Mouse (Mus musculus): Measurements from ENCODE around the gene E130114P18Rik. TPM values are rescaled to one million over a fixed set of nuclear protein-coding genes. Genes with fewer than 3 reads are reported as not detected.

Gene E130114P18Rik
- 19.7 and 31.1 TPM in 2 replicates for polyA plus RNA-seq (2012; rRNA removed)

DNA sequence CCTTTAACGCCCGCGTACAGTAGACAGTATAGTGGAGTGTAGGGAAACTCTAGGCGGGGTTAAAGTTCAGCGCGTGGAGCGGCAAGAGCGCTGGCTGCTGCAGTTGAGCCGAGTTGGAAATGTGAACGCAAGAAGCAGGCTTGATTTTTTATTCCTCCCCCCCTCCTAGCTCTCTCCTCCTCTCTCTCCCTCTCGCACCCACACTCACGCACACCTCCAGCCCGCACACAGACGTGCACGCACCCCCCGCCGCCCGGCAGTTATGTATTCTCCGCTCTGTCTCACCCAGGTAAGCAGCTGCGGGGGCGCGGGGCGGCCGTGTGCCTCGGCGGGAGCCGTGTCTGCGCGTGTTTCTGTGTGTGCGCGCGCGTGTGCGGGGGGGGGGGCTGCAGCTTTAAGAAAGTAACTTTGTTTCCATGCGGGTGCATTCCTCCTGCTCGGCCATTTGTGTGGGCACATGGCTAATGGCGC lies at the start of gene E130114P18Rik:
E130114P18Rik (minus strand) TSS at position 373 of the 471 bp plus-strand sequence.
- TF ChIP-seq POLR2A (IDR thresholded peaks at IDR 0.05; ENCODE audit: borderline replicate concordance, extremely low read depth, insufficient read depth, insufficient read length, poor library complexity, severe bottlenecking) = peak; percentile 49; the same call in 1 of the 2 replicates
- no peak for TF ChIP-seq CTCF (IDR thresholded peaks at IDR 0.05; ENCODE audit: borderline replicate concordance, extremely low read depth, insufficient read depth, insufficient read length)
- peak; percentile 92 for DNase-seq (ENCODE audit: low read depth)

DNA sequence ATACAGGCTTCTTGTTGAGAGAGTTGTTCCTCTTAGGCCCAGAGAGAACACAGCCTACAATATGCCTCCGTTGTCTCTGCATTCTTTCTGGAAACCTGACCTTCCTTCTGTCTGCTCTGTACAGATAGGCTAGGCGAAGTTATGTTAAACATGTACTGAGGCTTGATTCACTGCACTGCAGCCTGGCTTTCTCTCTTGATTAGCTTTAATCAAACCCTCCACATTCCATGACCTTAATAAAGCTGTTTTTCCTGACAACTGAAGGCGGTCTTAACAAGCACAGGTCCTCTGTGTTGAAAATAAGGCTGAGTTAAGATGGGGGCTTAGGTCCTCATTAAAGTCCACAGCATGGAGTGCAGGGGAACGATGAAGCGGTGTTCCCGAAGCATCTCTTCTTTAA lies 49.2 kb upstream of the E130114P18Rik start:
- no peak for TF ChIP-seq CTCF (IDR thresholded peaks at IDR 0.05; ENCODE audit: borderline replicate concordance, extremely low read depth, insufficient read depth, insufficient read length)
- TF ChIP-seq POLR2A (IDR thresholded peaks at IDR 0.05; ENCODE audit: borderline replicate concordance, extremely low read depth, insufficient read depth, insufficient read length, poor library complexity, severe bottlenecking) = no peak
- DNase-seq (ENCODE audit: low read depth) = peak; percentile 67

DNA sequence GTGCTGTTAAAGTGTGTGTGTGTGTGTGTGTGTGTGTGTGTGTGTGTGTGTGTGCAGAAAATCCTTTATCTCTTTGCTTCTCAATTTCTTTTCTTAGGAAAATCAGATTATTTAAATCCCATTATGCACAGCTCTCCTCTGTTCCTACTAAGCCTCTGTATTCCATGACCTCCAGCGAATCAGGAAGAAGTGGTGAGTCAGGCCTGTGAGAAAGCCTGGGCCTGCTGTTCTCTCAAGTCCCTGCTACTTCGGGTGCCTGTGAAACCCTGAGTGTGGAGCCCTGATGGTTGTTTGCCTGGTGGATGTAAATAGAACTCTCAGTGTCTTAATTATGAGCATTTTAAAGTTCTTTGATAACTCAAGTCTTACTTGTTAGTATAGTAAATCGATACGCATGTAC lies 48.0 kb upstream of the E130114P18Rik start:
- peak; percentile 78 for DNase-seq (ENCODE audit: low read depth)
- no peak for TF ChIP-seq CTCF (IDR thresholded peaks at IDR 0.05; ENCODE audit: borderline replicate concordance, extremely low read depth, insufficient read depth, insufficient read length)
- TF ChIP-seq POLR2A (IDR thresholded peaks at IDR 0.05; ENCODE audit: borderline replicate concordance, extremely low read depth, insufficient read depth, insufficient read length, poor library complexity, severe bottlenecking) = no peak

- TF ChIP-seq CTCF (IDR thresholded peaks at IDR 0.05; ENCODE audit: borderline replicate concordance, extremely low read depth, insufficient read depth, insufficient read length) (no peak), POLR2A (IDR thresholded peaks at IDR 0.05; ENCODE audit: borderline replicate concordance, extremely low read depth, insufficient read depth, insufficient read length, poor library complexity, severe bottlenecking) (no peak)
- DNase-seq (ENCODE audit: low read depth) = no peak
These were observed 47.6 kb upstream of the E130114P18Rik start for GRCm38 (mm10) chr4:97825432-97825831.

GRCm38 (mm10) chr4:97824451-97824850 lies 46.6 kb upstream of the E130114P18Rik start:
- DNase-seq (ENCODE audit: low read depth) = peak; percentile 77
- TF ChIP-seq POLR2A (IDR thresholded peaks at IDR 0.05; ENCODE audit: borderline replicate concordance, extremely low read depth, insufficient read depth, insufficient read length, poor library complexity, severe bottlenecking) (no peak), CTCF (IDR thresholded peaks at IDR 0.05; ENCODE audit: borderline replicate concordance, extremely low read depth, insufficient read depth, insufficient read length) (no peak)

- no peak for DNase-seq (ENCODE audit: low read depth)
- TF ChIP-seq POLR2A (IDR thresholded peaks at IDR 0.05; ENCODE audit: borderline replicate concordance, extremely low read depth, insufficient read depth, insufficient read length, poor library complexity, severe bottlenecking) = no peak
- no peak for TF ChIP-seq CTCF (IDR thresholded peaks at IDR 0.05; ENCODE audit: borderline replicate concordance, extremely low read depth, insufficient read depth, insufficient read length)
These were observed 45.6 kb upstream of the E130114P18Rik start for GRCm38 (mm10) chr4:97823512-97823911.

DNA sequence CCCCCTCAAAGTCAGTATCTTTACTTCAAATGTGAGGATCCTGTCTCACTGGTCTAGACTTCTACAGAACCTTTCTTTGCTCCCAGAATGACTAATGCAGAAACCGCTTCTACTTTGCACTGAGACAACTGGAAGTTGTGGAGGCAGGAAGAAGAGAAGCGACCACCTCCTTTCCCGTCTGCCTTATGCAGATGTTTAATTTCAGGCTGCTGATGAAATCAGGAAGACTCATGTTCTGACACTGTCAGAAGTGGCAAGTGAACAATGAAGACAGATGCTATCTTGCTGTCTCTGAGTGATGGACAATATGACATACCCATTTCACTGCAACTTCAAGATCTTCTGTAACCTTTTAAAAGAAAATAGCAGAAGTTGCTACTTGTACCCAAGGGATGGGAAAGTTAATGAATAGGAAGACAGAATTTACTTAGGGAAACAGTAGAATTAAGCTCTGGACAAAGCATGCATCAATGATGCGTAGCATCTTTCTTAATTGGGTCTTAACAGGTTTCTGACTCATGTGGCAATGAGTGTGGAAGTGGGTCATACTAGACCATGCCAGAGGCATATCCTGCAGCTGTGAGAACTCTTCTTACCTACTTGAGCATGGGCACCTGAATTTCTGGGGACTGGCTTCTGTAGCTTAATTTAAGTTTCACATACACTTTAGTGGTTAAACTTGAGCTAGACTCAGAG lies 43.8 kb upstream of the E130114P18Rik start:
- no peak for DNase-seq (ENCODE audit: low read depth)
- TF ChIP-seq CTCF (IDR thresholded peaks at IDR 0.05; ENCODE audit: borderline replicate concordance, extremely low read depth, insufficient read depth, insufficient read length) (no peak), POLR2A (IDR thresholded peaks at IDR 0.05; ENCODE audit: borderline replicate concordance, extremely low read depth, insufficient read depth, insufficient read length, poor library complexity, severe bottlenecking) (no peak)

GRCm38 (mm10) chr4:97820474-97821259 lies 42.8 kb upstream of the E130114P18Rik start:
- DNase-seq (ENCODE audit: low read depth) = no peak
- TF ChIP-seq POLR2A (IDR thresholded peaks at IDR 0.05; ENCODE audit: borderline replicate concordance, extremely low read depth, insufficient read depth, insufficient read length, poor library complexity, severe bottlenecking) (no peak), CTCF (IDR thresholded peaks at IDR 0.05; ENCODE audit: borderline replicate concordance, extremely low read depth, insufficient read depth, insufficient read length) (no peak)

DNA sequence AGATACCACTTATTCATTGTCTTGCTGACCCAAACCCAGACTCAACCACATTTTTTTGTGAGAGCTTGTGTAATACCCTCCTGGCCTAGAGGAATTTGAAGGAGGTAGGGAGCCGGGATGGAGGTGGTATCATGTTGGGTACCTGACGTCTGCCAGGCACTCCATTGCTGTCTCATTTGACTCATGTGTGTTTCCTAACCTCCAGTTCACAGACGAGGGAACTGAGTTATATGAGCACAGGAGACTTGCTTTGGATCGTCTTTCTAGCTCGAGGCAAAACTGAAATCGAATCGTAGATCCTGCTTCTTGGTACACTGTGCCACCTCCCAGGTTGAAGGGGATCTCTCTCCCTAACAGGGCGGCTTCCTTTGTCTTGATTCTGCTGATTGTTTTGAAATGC lies 41.2 kb upstream of the E130114P18Rik start:
- TF ChIP-seq POLR2A (IDR thresholded peaks at IDR 0.05; ENCODE audit: borderline replicate concordance, extremely low read depth, insufficient read depth, insufficient read length, poor library complexity, severe bottlenecking) (no peak), CTCF (IDR thresholded peaks at IDR 0.05; ENCODE audit: borderline replicate concordance, extremely low read depth, insufficient read depth, insufficient read length) (no peak)
- no peak for DNase-seq (ENCODE audit: low read depth)

DNA sequence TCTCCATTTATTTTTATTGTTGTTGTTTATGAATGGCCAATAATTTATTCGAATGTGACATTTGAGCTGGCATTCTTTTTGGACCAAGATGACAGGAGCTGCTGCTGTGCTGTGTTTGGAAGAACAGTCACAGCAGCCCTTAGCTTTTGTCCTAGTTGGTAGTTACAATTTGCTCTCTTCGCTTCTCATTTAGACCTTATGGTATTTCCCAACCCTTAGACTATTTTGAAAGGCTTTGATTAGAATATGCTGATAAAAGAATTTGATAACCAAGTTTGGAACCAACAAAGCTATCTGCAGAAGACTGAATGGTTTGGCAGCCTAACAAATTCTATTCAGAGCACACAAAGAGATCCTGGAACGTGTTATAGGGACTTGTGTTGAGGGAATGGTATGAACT lies 40.6 kb upstream of the E130114P18Rik start:
- TF ChIP-seq POLR2A (IDR thresholded peaks at IDR 0.05; ENCODE audit: borderline replicate concordance, extremely low read depth, insufficient read depth, insufficient read length, poor library complexity, severe bottlenecking) = no peak
- no peak for TF ChIP-seq CTCF (IDR thresholded peaks at IDR 0.05; ENCODE audit: borderline replicate concordance, extremely low read depth, insufficient read depth, insufficient read length)
- no peak for DNase-seq (ENCODE audit: low read depth)

DNA sequence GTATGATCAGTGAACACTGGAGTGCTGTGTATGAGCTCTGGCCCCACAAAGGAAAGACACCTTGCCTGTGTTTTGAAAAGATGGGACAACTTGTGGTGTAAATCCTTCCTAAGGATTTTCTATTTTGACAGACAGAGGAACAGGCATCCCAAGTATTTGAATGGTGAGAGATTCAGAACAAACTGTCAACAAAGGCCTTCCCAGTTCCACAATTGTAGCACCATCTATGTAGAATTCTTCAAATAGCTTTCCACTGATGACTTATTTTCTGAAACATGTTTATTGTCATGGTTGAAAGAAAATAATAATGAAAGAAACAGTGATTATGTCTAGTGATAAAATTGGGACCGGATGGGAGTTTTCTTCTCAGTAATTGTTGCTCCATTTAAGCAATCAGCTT lies 39.9 kb upstream of the E130114P18Rik start:
- TF ChIP-seq CTCF (IDR thresholded peaks at IDR 0.05; ENCODE audit: borderline replicate concordance, extremely low read depth, insufficient read depth, insufficient read length) = no peak
- TF ChIP-seq POLR2A (IDR thresholded peaks at IDR 0.05; ENCODE audit: borderline replicate concordance, extremely low read depth, insufficient read depth, insufficient read length, poor library complexity, severe bottlenecking) = no peak
- no peak for DNase-seq (ENCODE audit: low read depth)
